Mouse (Mus musculus): Measurements from ENCODE around the gene Chst13.

DNA sequence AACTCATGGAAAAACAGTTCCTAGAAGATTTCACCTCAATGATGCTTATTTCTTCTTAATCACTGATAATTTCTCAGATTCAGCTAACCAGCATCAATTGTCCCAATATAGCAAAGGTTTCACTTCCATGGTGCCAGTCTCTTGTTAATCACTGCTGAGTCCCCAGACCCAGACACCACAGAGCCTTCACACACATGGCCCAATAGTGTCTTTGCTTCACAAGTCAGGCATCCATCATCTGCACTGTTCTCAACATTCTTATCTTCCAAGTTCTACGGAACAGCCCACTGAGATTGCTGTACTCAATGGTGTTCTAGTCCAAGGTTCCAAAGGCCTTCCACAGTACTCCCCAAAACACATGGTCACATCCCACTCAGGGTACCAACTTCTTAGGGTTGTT, 24.1 kb downstream of the Chst13 start, which contains the start of gene BC048671:
- TF ChIP-seq CTCF (IDR thresholded peaks at IDR 0.05; ENCODE audit: low read depth) (no peak), EP300 (IDR thresholded peaks at IDR 0.05; ENCODE audit: low read depth) (no peak)
